Mouse (Mus musculus) ES-E14 (cell line): ENCODE results near the gene Mnat1.

Experiments used
- CHD2 ChIP-seq: IDR thresholded peaks from 2 replicates; pipeline ENCODE4 v1.6.1; 2014; ENCODE audit warnings: mild to moderate bottlenecking, low read depth, low read length, inconsistent platforms
- HCFC1 ChIP-seq: IDR thresholded peaks from 2 replicates; pipeline ENCODE4 v1.6.1; 2012; ENCODE audit warnings: low read length, inconsistent platforms, borderline replicate concordance; ENCODE audit not compliant: insufficient read depth

DNA sequence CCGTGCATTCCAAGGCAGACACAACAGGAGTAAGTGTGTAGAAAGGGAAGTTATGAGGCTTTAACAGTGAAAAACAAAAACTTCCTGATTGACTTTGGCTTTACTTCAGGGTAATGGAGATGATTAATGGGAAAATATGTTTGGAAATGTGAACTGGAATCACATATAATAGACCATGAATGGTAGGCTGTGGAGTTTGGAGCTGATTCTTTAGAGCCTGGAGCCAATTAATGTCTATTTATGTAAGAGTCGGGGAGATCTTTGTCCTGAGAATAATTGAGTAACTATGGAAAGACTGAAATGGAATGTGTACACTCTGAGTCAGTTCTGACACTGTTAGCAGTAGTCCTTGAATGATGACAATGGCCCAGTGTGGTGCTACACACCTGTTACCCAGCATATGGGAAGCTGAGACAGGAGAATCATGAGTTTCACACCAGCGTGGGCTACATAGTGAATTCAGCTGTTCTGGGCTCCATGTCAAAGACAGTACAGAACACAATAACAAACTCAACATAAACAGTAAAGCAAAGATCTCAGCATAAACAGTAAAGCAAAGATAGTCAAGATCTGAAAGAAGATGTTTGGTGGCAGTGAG is 142.0 kb downstream of the Mnat1 start:
- TF ChIP-seq HCFC1 (no peak), CHD2 (no peak)
